Mouse (Mus musculus): ENCODE measurements around the gene Slc7a5.

The Slc7a5 gene

DNA sequence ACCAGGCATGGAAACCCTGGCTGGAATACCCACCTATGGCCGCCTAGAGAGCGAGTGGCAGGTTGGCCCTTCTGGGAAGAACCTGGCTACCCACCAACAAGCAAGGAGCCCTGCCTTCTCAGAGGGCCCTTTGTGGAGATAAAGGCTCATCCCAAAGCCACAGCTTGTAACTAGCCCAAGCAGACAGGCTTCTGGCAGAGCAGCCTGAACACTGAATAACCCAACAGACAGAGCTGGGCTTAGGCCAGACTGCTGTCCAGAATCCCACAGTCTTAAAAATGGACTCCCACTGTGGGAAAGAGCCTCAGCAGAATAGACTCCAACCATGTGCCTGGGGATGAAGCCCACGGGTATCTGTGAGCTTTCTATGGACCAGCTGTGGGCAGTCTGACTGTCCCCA lies 23.3 kb downstream of the Slc7a5 start:
- CTCF ChIA-PET: no interaction called here

DNA sequence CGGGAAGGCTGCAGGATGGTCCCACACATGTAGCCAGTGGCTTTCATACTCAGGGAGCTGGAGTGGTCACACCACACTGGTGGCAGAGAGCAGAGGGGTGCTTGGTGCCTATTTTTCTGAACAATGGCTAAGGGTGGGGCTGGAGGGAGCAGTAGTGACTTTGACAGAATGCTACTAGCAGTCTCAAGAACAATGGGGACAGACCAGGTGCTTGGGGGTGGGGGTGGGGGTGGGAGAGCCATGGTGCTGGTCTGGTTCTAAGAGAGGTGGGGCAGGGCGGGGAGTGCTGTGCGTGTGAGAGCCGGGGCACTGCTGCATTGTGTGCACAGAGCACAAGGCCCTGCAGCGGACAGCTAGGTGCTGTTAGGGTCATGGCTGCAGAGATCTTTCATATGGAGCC lies 25.6 kb downstream of the Slc7a5 start:
- CTCF ChIA-PET: interaction anchor here (0.7 kb wide), 1 partner anchor 489 kb away, joined by 6 read pairs; no protein-coding TSS in a partner anchor

DNA sequence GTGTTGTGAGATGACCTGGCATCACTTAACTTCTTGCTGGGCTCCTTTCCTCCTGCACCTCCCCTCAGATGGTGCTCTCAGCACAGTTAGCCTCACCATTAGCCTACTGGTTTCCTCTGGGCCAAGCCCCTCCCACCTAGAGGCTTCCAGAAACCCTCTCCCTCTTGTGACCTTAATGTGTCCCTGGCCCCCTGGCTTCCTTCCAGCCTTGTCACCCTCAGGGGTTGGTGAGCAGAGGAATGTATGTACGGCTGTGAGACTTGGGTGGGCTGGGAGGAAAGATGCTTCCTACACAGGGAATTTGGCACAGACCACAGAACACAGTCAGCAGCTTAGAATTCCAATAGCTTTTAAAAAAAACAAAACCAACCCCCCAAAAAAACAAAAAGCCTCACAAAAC lies 26.7 kb downstream of the Slc7a5 start:
- CTCF ChIA-PET: interaction anchor here (0.7 kb wide), 1 partner anchor 490 kb away, joined by 6 read pairs; no protein-coding TSS in a partner anchor

DNA sequence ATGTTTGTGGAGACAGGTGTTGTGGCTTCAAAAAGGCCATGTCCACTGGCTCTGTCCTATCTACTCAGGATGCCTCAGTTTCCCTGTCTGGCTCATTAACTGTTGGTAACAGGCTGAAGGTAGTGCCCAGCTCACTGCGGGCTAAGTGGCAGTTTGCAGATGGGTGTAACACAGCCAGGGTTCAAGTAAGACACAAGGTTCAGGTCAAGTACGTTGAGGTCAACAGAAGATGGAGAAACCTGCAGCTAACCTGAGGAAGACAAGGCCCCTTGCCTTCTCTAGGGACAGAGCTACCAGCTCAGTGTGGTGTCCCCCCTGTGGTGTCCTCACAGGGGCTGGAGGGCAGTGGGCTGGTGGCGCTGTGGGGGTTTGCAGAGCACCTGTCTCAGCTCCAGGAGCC lies 27.8 kb downstream of the Slc7a5 start:
- CTCF ChIA-PET: no interaction called here

DNA sequence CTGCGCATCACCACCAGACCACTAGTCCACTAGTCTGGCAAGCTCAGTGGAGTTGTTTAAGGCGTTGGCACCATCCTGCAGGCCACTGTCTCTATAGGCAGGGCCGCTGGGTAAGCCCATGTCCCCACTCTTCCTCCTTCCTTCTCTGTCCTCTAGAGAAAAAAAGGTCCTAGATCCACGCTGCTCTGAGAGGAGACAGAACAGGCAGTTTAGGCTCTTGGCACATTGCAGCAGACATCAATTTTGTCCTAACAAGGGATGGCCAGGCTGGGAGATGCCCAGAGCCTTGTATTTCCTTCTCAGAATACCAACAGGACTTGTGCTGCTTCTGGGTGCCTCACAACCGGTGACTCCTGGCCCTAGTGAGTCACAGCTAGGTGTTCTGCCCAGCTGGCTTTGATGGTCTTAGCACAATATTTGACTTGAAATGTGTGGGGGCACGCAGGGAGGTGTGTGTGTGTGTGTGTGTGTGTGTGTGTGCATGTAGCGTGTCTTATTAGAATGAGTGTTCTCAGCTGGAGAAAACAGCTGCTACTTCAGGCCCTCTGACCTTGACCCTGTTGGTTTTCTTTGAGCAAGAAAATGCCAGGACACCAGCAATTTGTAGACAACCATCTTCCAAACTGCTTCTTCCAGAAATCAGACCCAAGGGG lies 29.5 kb downstream of the Slc7a5 start:
- CTCF ChIA-PET: no interaction called here

DNA sequence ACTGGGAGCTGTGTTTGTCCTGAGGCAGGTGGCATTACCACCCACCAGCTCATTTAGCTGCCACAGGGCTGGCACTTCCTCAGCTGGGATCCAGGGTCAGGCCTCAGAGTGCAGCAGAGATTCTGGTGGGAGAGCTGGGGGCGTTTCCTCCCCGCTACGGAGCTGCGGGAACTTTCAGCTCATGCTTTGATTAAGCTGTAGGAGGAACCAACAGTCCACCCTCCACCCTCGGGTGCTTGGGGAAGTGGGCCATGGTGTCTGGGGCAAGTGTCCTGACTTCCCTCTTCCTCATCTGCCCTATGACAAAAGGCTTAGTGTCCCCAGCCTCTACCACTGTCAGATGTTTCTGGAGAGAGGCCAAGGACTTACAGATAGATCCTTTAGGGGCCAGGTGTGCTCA lies 30.3 kb downstream of the Slc7a5 start:
- CTCF ChIA-PET: no interaction called here

DNA sequence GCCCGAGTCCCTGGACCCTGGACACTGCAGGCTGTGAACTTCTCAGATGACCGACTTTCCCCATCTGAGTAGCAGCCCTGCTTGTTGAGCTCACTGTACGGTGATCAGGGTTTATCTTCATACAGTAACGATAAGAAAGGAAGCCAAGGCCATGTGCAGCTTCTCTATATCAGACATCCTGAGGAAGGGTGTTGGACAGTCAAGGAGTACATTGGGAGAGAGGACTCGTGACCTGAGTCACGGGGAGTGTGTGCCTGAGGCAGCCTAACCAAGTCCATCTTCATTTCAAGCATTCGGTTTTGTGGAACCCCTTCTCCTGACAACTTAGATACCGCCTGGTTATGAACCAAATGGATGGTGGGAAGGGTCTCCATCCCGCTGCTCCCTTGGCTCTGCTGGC lies 32.0 kb downstream of the Slc7a5 start:
- CTCF ChIA-PET: no interaction called here

DNA sequence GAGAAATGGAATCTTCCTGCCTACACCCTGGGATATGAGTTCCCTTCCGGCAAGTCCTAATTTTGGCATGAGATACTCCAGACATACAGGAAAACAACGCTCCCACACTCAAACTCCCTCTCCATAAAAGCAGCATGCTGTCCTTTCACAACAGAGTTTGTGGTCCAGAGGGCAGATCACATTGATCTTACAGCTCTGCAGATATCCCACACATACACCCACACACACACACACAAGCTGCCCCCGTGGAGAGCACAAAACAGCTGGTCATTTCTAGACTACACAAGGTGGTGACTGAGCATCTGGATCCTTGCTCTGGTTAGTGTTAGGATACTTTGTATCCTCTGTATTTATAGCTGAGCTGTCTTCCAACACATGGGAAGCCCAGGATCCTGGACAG lies 32.4 kb downstream of the Slc7a5 start:
- CTCF ChIA-PET: no interaction called here

DNA sequence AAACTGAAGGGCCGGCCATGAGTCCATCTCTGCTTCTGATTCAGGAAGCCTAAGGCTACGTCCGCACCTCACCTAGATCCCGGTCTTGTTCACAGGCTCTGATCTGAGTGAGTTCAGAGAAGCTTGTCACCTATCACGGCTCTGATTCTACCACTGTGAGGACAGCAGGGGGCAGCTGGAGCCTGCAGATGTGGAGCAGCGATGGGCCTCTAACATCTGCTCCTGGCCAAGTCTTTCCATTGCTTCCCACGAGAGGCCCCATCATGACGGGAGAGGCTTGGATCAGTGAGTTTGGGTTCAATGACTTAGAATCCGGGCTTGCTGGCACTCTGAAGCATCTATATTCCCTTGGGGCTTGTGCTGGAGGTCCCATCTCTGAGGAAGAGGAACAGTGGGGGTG lies 33.5 kb downstream of the Slc7a5 start:
- CTCF ChIA-PET: no interaction called here

DNA sequence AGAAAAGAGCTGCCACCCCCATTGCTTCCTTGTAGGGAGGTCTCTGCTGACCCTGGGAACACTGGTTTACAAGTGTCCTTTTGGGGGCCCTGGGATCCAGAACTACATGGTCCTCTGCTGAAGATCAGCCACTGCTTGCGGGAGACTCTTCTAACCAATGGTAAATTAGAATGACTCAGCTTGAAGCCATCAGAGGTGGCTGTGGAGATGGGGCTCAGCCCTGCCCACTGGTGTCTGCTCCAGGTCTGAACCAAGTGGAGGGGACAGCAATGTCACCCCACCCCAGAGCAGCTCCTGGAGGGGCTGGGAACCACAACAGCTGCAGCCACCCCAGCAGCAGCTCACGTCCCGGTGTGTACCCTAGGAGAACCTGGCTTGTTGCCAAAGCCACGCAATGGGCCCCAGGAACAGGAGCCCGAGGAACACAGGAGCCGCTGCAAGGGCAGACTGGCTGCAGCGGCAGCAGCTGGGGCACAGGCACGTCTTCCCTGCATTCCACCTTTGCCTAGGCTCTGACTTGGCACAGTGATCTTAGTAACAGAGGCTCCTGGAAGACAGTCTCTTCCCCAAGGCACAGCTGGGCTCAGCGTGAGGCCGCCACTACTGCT lies 35.6 kb downstream of the Slc7a5 start:
- CTCF ChIA-PET: no interaction called here

DNA sequence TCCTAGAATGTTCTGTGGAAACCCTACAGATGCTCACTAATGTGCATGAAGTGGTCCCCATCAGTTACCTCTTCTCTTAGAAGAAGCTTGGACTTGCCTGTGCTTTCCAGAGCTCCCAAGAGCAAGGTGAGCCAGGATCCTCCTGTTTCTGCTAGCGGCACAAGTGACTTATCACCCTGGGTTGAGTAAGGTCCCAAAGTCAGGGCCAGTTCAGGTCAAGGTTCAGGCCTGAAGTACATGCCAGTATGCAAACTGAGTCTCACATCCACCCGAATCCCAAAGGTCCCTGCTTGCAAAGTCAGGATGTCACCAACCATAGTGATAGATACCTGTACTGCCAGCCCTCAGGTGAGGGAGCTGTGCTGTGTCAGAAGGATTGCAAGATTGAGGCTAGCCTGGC lies 37.3 kb downstream of the Slc7a5 start:
- CTCF ChIA-PET: no interaction called here

DNA sequence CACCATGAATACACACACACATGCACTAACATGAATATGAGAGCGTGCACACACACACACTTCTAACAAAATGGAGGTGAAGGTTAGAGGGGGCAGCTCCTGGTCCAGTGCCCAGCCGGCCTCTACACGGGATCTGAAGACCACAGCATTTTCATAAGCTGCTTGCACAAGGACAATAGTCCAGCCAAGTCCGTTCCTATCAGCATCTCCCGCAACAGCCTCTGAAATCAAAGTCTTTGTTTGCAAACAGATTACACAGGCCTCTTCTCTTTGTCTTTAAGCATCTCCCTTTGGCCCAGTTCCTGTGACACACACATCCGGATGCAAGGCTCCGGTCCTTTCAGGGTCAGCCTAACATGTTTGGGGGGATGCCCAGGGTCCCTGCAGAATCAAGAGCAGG lies 38.6 kb downstream of the Slc7a5 start:
- CTCF ChIA-PET: no interaction called here

DNA sequence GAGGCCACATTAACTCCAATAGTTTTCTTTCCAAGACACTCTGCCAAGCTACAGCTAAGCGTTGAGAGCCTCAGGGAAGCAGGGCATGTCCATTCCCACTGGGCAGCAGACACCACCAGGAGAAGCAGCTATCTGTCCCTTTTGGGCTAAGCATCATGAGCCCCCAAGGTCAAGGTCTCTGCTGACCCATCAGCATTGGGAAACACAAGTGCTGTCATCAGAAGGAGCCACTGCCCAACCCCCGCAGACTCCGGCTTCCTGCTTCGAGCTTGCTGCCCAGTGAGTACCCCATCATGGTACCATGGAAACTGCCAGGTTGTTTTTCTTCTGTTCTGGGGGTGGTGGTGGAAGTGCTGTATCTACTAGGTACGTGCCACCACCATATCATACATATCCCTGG lies 39.3 kb downstream of the Slc7a5 start:
- CTCF ChIA-PET: no interaction called here

DNA sequence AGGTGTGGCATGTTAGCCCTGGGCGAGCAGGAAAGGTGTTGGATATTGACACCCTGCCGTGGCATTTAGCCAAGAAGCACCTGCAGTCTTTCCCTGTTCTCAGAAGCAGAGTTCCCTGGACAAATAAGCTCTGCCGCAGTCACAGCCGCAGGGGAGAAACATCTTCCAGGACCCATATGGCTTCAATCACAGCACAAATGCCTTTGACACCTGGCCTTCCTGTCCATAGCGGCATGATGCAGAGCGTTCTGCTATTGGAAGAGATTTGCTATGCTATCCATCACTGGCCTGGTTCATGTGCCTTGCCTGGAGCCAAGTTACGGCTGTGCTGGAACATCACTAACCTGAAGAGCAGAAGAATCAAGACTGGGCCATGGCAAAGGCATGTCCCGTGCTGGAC lies 42.1 kb downstream of the Slc7a5 start:
- CTCF ChIA-PET: no interaction called here

DNA sequence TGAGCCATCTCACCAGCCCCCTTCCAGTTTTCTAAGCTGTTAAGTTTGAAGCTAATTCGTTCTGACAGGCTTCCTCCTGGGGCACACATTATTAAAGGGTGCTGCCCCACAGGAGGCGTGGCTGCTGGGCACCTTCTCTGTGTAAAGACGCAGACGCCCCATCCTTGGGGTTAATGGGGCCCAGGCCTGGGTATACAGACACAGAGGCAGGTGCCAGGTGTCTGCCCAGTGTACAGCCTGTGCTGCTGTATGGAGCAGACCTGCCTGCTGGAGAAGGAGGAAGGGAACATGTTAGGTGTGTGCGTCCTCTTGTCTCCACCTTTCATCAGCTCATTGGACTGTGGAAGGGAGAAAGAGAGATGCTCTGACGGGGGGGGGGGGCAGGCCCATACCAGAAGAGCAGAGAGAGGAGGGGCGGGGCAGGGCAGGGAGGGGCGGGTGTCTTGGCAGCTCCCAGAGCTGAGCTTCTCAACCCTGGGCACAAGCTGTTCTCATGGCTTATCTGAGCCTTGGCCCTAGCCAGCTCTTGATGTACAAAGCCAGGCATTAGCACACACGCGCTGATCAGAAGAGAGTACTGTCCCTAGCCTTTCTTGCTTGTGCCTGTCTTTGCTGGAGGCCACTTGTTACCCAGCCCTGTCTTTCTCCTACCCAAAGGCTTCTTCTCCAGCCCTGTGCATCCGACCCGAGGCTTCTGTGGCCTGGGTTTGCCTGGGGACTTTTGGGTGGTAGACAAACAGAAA lies 45.5 kb downstream of the Slc7a5 start:
- CTCF ChIA-PET: interaction anchor here (0.5 kb wide), 1 partner anchor 71 kb away, joined by 3 read pairs; no protein-coding TSS in a partner anchor

DNA sequence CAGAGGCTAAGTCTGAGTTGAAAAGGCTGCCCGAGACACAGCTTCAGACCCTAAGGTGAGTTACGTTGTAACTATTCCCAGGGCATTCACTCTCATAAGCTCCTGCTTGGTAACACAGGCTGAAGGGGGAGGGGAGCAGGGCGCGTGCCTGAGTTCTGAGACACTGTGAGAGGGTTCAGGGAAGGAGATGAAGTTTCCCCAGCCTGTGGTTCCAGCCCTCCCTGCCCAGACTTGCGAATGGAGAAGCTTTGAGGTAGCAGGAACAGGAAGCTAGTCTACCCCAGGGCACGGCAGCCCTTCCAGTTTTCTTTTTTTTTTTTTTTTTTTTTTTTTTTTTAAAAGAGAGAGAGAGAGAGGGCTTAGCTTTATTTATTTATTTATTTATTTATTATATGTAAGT lies 46.2 kb downstream of the Slc7a5 start:
- CTCF ChIA-PET: interaction anchor here (0.5 kb wide), 1 partner anchor 72 kb away, joined by 3 read pairs; no protein-coding TSS in a partner anchor

DNA sequence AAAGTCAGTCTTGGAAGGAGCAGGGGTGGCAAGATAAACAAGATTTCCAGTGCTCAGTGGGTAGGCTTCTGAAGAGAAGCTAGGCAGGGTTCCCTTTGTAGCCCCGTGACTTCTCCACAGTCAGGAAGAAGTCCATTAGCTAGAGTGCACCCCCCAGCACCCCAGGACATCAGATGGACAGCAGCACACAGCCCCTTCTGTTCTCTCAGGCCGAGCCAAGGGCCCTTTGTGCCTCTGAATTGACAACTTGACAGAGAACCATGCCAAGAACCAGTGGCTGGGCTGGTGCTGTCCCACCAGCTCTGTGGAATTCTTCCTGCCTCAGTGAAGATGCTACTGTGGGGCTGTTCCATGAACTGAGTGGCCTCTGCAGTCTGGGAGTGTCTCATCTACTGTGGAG lies 49.7 kb downstream of the Slc7a5 start:
- CTCF ChIA-PET: no interaction called here

DNA sequence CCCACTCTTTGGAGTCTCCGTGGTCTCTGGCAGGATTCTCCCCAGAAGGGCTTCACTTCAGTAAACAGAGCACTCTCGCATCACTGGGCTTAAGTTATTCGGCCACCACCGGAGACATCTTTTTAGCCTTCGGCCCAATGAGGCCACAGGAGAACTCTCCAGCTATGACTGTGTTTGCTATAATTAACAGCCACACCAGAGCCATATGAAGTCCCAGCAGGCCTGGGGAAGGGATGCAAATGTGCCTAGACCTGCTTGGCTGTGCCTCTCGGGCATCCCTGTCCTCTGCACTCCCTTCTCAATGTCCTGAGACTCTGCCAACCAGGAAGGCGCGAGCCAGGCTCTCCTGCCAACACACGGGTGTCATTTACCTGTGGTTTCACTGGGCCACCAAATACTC lies 50.2 kb downstream of the Slc7a5 start:
- CTCF ChIA-PET: no interaction called here

DNA sequence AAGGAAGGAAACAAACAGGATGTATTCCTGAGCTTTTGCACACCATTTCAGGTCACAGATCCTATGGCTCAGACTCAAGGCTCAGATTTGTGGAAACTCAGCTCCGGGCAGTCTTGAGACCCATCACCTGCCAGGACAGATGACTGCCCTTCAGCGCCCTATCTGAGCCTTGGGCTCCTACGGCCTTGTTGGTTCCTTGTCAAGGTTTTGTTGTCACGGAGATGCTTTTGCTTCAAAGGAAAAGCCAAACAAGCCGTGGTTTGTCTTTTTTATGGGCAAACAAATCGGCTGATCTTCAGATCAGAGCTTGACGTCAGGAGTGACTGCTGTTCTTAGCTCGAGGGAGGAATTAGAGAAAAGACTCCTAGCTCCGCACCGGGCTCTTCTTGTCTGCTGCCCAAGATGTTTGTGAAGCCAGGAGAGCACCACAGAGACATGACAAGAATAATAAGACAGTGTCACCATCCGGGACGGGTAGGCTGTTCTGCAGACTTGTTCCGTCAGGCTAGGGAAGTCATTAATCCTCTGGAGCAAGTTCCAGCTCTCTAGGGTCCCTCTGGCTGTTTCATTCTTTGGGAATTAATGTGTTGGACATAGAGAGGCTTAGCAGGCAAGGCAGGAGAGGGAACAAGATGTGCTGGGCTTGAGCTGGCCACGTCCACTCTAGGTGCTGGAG lies 51.3 kb downstream of the Slc7a5 start:
- CTCF ChIA-PET: no interaction called here

DNA sequence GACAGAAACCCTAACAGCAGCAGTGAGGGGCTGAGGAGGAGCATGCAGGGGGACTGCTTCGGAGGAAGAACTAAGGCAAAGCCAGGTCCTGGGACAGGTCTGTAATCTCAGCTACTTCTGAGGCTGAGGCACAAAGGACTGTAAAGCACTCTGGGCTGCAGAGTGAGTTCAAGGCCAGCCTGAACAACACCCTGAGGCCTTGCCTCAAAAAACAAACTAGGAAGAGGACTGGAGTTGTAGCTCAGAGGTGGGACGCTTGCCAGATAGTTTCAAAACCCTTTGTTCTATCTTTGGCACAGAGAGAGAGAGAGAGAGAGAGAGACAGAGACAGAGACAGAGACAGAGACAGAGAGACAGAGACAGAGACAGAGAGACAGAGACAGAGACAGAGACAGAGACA lies 53.9 kb downstream of the Slc7a5 start:
- CTCF ChIA-PET: no interaction called here

DNA sequence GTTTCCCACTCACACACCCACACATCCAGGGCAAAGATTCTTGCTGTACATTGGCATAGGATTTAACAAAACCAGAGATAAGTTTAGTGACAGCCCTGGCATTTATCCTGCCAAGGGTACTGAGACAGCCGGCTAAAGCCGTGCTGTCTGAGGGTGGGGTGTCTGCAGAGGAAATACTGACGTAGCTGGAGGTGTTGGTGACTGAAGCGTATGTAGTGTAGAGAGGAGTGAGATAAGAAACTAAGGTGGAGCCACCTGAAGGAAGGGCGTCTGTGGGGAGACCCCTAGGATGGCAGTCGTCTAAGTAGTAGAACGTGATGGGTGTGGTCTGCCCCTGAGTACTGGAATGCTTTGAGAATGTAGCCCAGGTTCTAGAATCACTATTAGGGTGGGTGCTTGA lies 55.0 kb downstream of the Slc7a5 start:
- CTCF ChIA-PET: interaction anchor here (2.9 kb wide), 1 partner anchor 57 kb away, joined by 26 read pairs; no protein-coding TSS in a partner anchor

DNA sequence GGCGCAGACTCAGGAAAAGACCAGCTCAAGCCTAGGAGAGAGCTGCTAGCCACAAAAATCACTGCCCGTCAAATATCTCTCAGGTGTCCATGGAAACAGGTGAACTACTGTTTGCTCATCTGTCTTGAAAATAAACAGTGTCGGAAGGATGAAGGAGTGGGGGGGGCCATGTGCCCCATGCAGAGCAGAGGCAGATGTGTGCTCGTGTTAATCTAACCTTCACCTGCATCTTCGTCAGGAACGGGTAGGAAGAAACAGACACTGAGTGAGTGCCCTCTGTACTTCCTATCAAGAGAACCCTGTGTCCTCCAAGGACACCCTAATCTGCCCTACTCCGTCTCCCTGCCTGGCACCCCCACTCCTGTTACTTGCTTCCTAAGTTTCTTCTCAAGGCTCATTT lies 55.8 kb downstream of the Slc7a5 start:
- CTCF ChIA-PET: interaction anchor here (2.9 kb wide), 1 partner anchor 58 kb away, joined by 26 read pairs; no protein-coding TSS in a partner anchor

Data from spleen, embryonic (tissue).